Mouse (Mus musculus) G1E (cell line): ENCODE results near the gene Rasal2.

ENCODE experiments used
- CTCF ChIP-seq: IDR thresholded peaks from 2 replicates; pipeline ENCODE4 v1.5.1; 2012; ENCODE audit warnings: low read depth, low read length, inconsistent platforms, mixed read lengths
- GATA1 ChIP-seq: IDR thresholded peaks from 2 replicates; pipeline ENCODE4 v1.6.1; 2012; ENCODE audit warnings: borderline replicate concordance, low read length, inconsistent platforms, mixed read lengths
- GATA2 ChIP-seq: IDR thresholded peaks from 2 replicates; pipeline ENCODE4 v1.6.1; 2012; ENCODE audit warnings: low read depth, low read length, inconsistent platforms, borderline replicate concordance

DNA sequence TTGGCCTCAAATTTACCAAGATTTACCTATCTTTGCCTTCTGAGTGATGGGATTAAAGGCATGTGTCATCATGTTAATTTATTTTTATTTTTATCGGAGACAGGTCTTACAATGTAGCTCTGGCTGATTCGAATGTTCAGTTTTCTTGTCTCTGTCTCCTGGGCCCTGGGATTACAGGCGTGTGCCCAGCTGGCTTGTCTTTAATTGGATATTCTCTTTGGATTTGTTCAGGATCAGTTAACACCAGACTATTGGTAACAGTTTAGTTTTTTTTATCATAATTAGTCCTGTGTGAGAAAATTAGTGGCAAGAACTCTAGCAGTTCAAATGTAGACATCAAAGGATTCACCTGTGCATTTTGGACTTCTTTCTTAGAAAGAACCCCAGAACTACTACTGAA is 45.4 kb upstream of the Rasal2 start:
- TF ChIP-seq CTCF (no peak), GATA1 (no peak), GATA2 (no peak)
